Mouse (Mus musculus): ENCODE measurements around the gene Fibcd1. TPM values are rescaled to one million over a fixed set of nuclear protein-coding genes. Genes with fewer than 3 reads are reported as not detected.

The Fibcd1 gene
- polyA plus RNA-seq, 1 experiment from 2014 or later = 0.70 TPM

DNA sequence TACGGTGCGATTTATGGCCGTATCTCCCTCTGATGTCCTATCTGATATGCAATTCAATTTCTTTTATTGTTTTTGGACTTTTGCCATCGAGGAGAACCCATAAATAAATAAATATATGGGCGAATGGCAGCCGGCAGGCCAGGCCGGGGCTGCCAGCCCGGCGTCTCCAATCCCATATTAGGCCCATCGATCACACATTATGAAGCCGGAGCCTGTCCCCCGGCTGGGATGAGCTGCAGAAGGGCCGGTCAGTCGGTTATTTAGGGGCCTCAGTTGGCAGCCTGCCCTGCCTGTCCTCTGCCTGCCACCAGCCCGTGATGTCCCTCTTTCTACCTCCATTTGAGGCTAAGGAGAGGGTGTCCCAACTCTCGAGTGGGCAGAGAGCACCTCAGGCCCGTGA lies 32.8 kb upstream of the Fibcd1 start:
- no peak overlapping the region for H3K27ac ChIP-seq (ENCODE audit: low read length)
- peaks cover 20% of the 10 kb centered on the region; the same call in 1 of the 2 replicates for H3K27me3 ChIP-seq (replicated peaks; ENCODE audit: control insufficient read depth, insufficient read depth, low read length)
- H3K4me1 ChIP-seq (ENCODE audit: control insufficient read depth, insufficient read depth, low read length) = no peaks in the 10 kb centered on the region
- WGBS = 58% methylated on average over 17 of the region's 17 CpGs
- no peak for ATAC-seq
- no peaks in the 10 kb centered on the region for H3K9me3 ChIP-seq (ENCODE audit: control insufficient read depth, low read length)
- no peak overlapping the region for H3K4me3 ChIP-seq (ENCODE audit: low read length)
- no peaks in the 10 kb centered on the region for H3K36me3 ChIP-seq (ENCODE audit: control insufficient read depth, insufficient read depth, low read length)
- no peak overlapping the region for H3K4me2 ChIP-seq (ENCODE audit: low read depth, low read length)
- no peak overlapping the region for H3K9ac ChIP-seq (ENCODE audit: low read depth, low read length)

DNA sequence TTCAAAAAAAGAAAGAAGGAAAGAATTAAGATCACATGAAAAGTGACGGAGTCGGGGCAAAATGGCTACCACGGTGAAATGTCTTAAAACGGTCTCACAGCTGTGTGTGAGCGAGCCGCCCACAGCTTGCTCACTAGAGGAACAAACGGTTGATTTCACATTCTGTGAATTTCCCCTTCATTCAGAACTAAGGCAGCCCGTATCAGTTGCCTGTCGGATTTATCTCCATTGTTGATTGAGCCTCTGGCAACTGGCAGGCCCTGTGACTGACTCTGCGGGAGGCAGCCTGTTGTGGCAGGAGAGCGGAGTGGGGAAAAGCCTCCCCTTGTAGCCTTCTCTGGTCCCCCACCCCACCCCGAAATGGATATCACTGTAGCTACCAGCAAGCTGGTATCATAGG lies 30.6 kb upstream of the Fibcd1 start:
- Histone ChIP-seq H3K27me3 (replicated peaks; ENCODE audit: control insufficient read depth, insufficient read depth, low read length) (peaks cover 10% of the 10 kb centered on the region; the same call in 1 of the 2 replicates), H3K4me3 (ENCODE audit: low read length) (no peak overlapping the region), H3K4me2 (ENCODE audit: low read depth, low read length) (no peak overlapping the region), H3K36me3 (ENCODE audit: control insufficient read depth, insufficient read depth, low read length) (no peaks in the 10 kb centered on the region), H3K9me3 (ENCODE audit: control insufficient read depth, low read length) (no peaks in the 10 kb centered on the region), H3K9ac (ENCODE audit: low read depth, low read length) (peak overlapping the region; percentile 40; the same call in 1 of the 2 replicates), H3K4me1 (ENCODE audit: control insufficient read depth, insufficient read depth, low read length) (no peaks in the 10 kb centered on the region), H3K27ac (ENCODE audit: low read length) (no peak overlapping the region)
- no peak for ATAC-seq
- WGBS = 39% methylated on average over 12 of the region's 12 CpGs

DNA sequence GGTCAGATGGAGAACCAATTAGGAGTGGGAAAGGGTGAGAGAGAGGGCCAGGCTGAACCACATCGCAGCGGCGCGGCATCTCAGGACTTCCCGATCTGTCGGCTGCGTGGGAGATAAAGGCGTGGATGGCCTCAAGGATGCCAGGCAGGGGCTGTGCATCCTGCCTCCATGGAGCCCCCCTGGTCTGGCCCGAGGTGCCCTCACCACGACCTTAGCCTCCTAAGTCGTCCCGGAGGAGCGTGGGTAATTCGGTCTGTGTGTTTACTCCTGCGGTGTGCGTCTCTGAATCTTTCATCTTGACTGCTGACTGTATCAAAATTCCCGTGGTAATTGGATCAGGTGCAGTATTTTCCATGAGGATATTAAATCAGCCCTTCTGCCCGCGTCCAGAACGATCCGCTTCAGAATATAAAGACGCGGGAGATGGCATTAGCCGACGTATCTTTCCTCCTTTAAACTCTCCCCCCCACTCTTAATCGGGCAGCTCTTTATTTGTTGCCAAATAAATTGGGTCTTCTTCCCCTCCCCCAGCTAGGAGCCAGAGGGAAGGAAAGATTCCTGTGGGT lies 28.6 kb upstream of the Fibcd1 start:
- Histone ChIP-seq H3K4me3 (ENCODE audit: low read length) (no peak overlapping the region), H3K27ac (ENCODE audit: low read length) (no peak overlapping the region), H3K4me2 (ENCODE audit: low read depth, low read length) (no peak overlapping the region), H3K27me3 (replicated peaks; ENCODE audit: control insufficient read depth, insufficient read depth, low read length) (peaks cover 10% of the 10 kb centered on the region; the same call in 1 of the 2 replicates), H3K9ac (ENCODE audit: low read depth, low read length) (no peak overlapping the region), H3K9me3 (ENCODE audit: control insufficient read depth, low read length) (no peaks in the 10 kb centered on the region), H3K4me1 (ENCODE audit: control insufficient read depth, insufficient read depth, low read length) (peaks cover 1% of the 10 kb centered on the region; the same call in 1 of the 2 replicates), H3K36me3 (ENCODE audit: control insufficient read depth, insufficient read depth, low read length) (no peaks in the 10 kb centered on the region)
- 71% methylated on average over 26 of the region's 26 CpGs for WGBS
- no peak for ATAC-seq

DNA sequence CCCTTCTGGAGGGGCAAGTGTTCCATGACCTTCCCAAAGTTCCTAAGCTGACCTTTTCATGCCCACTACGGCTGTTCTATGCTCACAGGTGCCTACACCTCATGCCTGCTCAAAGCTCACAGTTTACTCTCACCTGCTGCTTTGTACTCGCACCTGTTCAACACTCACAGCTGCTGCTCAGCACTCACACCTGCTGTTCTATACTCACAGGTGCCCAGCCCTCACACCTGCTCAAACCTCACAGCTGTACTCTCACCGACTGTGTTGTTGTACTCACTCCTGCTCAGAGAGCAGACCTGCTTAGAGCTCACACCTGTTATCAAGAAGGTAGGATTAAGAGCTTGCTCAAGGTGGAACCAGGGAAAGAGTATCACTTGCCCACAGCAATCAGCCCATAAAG lies 24.9 kb upstream of the Fibcd1 start:
- ATAC-seq = no peak
- no peak overlapping the region for H3K9ac ChIP-seq (ENCODE audit: low read depth, low read length)
- no peaks in the 10 kb centered on the region; the same call in 1 of the 2 replicates for H3K36me3 ChIP-seq (ENCODE audit: control insufficient read depth, insufficient read depth, low read length)
- H3K9me3 ChIP-seq (ENCODE audit: control insufficient read depth, low read length) = no peaks in the 10 kb centered on the region
- H3K27ac ChIP-seq (ENCODE audit: low read length) = no peak overlapping the region
- no peak overlapping the region for H3K4me3 ChIP-seq (ENCODE audit: low read length)
- no peak overlapping the region for H3K4me2 ChIP-seq (ENCODE audit: low read depth, low read length)
- H3K27me3 ChIP-seq (replicated peaks; ENCODE audit: control insufficient read depth, insufficient read depth, low read length) = 0 out of 2 replicates have a peak, but pooled peaks cover 3% of the 10 kb centered on the region
- H3K4me1 ChIP-seq (ENCODE audit: control insufficient read depth, insufficient read depth, low read length) = peaks cover 9% of the 10 kb centered on the region
- 62% methylated on average over 3 of the region's 3 CpGs for WGBS

DNA sequence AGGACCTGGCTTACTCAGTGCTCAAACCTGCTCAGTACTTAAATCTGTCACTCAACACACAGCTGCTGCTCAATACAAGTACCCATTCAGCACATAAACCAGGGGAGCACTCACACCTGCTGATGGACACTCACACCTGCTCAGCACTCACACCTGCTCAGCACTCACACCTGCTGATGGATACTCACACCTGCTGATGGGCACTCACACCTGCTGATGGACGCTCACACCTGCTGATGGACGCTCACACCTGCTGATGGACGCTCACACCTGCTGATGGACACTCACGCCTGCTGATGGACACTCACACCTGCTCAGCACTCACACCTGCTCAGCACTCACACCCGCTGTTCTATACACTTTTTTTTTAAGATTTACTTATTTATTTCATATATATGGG lies 23.9 kb upstream of the Fibcd1 start:
- Histone ChIP-seq H3K36me3 (ENCODE audit: control insufficient read depth, insufficient read depth, low read length) (no peaks in the 10 kb centered on the region; the same call in 1 of the 2 replicates), H3K9ac (ENCODE audit: low read depth, low read length) (no peak overlapping the region), H3K4me1 (ENCODE audit: control insufficient read depth, insufficient read depth, low read length) (peaks cover 9% of the 10 kb centered on the region), H3K9me3 (ENCODE audit: control insufficient read depth, low read length) (no peaks in the 10 kb centered on the region), H3K4me2 (ENCODE audit: low read depth, low read length) (no peak overlapping the region), H3K27ac (ENCODE audit: low read length) (no peak overlapping the region), H3K27me3 (replicated peaks; ENCODE audit: control insufficient read depth, insufficient read depth, low read length) (0 out of 2 replicates have a peak, but pooled peaks cover 3% of the 10 kb centered on the region), H3K4me3 (ENCODE audit: low read length) (no peak overlapping the region)
- no peak for ATAC-seq
- WGBS = 91% methylated on average over 5 of the region's 5 CpGs

DNA sequence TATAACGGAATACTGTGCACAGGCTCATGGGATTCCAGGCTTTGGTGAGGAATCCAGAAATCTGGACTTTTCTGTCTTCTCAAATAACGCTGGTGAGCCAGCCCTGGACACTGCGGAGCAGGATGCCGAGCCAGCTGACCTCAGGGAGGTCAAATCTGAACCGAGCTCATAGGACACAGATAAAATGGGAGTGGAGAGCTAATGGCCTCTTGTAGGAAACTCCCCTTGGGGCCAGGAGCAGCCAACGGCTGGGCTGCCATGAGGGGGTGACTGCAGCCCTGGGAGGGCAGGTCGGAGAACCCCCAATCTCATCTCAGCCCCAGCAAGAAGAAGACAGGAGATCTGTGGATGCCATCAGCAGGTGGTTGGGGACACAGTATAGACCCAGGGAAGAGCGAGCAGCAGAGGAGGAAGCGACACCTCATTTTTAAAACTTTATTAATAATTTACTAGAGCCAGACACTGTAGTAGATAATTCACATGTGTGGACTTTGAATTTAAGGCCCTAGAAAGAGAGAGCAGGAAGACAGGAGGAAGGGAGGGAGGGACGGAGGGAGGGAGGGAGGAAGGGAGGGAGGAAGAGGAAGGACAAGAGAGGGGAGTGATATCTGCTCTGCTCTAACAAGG lies 22.8 kb upstream of the Fibcd1 start:
- Histone ChIP-seq H3K4me3 (ENCODE audit: low read length) (no peak overlapping the region), H3K9me3 (ENCODE audit: control insufficient read depth, low read length) (no peaks in the 10 kb centered on the region), H3K4me2 (ENCODE audit: low read depth, low read length) (no peak overlapping the region), H3K9ac (ENCODE audit: low read depth, low read length) (no peak overlapping the region), H3K27ac (ENCODE audit: low read length) (peak overlapping the region; percentile 84), H3K36me3 (ENCODE audit: control insufficient read depth, insufficient read depth, low read length) (no peaks in the 10 kb centered on the region; the same call in 1 of the 2 replicates), H3K4me1 (ENCODE audit: control insufficient read depth, insufficient read depth, low read length) (peaks cover 9% of the 10 kb centered on the region), H3K27me3 (replicated peaks; ENCODE audit: control insufficient read depth, insufficient read depth, low read length) (no peaks in the 10 kb centered on the region)
- peak; percentile 92 for ATAC-seq
- WGBS = 48% methylated on average over 10 of the region's 10 CpGs

DNA sequence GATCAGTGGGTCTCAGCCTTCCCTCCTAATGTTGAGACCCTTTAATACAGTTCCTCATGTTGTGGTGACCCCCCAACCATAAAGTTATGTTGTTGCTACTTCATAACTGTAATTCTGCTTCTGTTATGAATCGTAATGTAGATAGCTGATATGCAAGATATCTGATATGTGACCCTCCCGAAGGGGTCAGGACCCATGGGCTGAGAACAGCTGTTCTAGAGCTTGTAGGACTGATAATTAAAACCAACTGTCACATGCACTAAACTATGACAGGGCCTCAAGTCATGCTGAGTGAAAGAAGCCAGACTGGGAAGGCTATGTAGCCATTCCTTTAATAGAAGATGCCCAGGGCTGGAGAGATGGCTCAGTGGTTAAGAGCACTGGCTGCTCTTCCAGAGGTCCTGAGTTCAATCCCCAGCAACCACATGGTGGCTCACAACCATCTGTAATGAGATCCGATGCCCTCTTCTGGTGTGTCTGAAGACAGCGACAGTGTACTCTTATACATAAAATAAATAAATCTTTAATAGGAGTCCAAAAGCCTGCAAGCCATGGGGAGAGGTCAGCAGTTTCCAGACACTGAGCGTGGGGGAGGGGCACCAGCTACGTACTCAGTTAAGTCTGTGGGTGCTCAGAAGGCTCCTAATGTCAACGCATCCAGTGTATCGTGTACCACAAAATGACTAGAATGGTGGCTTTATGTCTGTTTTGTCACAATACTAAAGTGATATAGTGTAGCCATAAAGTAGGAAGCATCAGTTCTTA lies 22.1 kb upstream of the Fibcd1 start:
- WGBS = 74% methylated on average over 8 of the region's 8 CpGs
- H3K27me3 ChIP-seq (replicated peaks; ENCODE audit: control insufficient read depth, insufficient read depth, low read length) = no peaks in the 10 kb centered on the region
- peaks cover 9% of the 10 kb centered on the region for H3K4me1 ChIP-seq (ENCODE audit: control insufficient read depth, insufficient read depth, low read length)
- H3K4me2 ChIP-seq (ENCODE audit: low read depth, low read length) = no peak overlapping the region
- no peaks in the 10 kb centered on the region for H3K9me3 ChIP-seq (ENCODE audit: control insufficient read depth, low read length)
- no peak for ATAC-seq
- H3K27ac ChIP-seq (ENCODE audit: low read length) = peak overlapping the region; percentile 84
- H3K4me3 ChIP-seq (ENCODE audit: low read length) = no peak overlapping the region
- H3K9ac ChIP-seq (ENCODE audit: low read depth, low read length) = no peak overlapping the region
- no peaks in the 10 kb centered on the region; the same call in 1 of the 2 replicates for H3K36me3 ChIP-seq (ENCODE audit: control insufficient read depth, insufficient read depth, low read length)

DNA sequence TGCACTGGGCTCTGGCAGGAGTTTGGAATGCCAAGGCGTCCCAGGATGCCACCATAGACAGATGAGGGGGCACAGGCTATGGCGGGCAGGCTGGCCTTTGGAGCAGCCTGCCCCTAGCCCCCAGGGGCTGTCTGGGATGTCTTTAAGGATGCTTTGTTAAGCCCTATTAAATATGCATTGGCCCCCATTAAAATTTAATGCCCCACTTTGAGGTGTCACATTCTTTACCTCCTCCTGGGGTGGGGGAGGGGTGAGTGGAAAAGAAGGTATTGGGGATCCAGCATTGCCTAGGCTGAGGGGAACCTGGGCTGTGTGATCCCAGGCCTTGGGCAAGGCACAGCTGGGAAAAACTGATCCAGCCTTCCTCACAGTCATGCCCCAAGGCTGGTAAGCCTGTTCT lies 20.0 kb upstream of the Fibcd1 start:
- WGBS = 57% methylated on average over 2 of the region's 2 CpGs
- Histone ChIP-seq H3K4me1 (ENCODE audit: control insufficient read depth, insufficient read depth, low read length) (peaks cover 10% of the 10 kb centered on the region), H3K4me3 (ENCODE audit: low read length) (no peak overlapping the region), H3K27ac (ENCODE audit: low read length) (no peak overlapping the region), H3K4me2 (ENCODE audit: low read depth, low read length) (no peak overlapping the region), H3K9ac (ENCODE audit: low read depth, low read length) (no peak overlapping the region), H3K36me3 (ENCODE audit: control insufficient read depth, insufficient read depth, low read length) (no peaks in the 10 kb centered on the region; the same call in 1 of the 2 replicates), H3K9me3 (ENCODE audit: control insufficient read depth, low read length) (no peaks in the 10 kb centered on the region), H3K27me3 (replicated peaks; ENCODE audit: control insufficient read depth, insufficient read depth, low read length) (no peaks in the 10 kb centered on the region)
- no peak for ATAC-seq

DNA sequence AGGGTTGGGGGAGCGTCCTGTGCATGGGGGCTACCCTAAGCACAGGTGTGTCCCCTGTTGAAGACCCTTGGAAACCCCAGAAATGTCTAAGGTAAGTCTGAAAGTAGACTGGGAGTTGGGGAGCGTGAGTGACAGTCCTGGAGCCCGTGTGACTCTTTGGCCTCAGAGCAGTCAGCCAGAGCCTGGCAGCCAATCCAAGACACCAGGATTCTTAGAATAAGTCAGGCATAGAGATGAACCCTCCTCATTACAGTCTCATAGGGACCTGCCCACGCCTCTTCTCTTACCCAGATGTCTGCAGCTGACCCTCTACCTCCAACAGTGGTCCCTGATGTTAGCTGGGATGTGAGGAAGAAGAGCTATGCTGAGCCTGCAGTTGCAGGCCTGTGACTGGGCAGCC lies 19.5 kb upstream of the Fibcd1 start:
- Histone ChIP-seq H3K36me3 (ENCODE audit: control insufficient read depth, insufficient read depth, low read length) (no peaks in the 10 kb centered on the region; the same call in 1 of the 2 replicates), H3K27me3 (replicated peaks; ENCODE audit: control insufficient read depth, insufficient read depth, low read length) (no peaks in the 10 kb centered on the region), H3K4me1 (ENCODE audit: control insufficient read depth, insufficient read depth, low read length) (peaks cover 11% of the 10 kb centered on the region), H3K9ac (ENCODE audit: low read depth, low read length) (no peak overlapping the region), H3K27ac (ENCODE audit: low read length) (no peak overlapping the region), H3K4me3 (ENCODE audit: low read length) (no peak overlapping the region), H3K4me2 (ENCODE audit: low read depth, low read length) (no peak overlapping the region), H3K9me3 (ENCODE audit: control insufficient read depth, low read length) (no peaks in the 10 kb centered on the region)
- WGBS = 66% methylated on average over 4 of the region's 4 CpGs
- no peak for ATAC-seq
